Mouse (Mus musculus): ENCODE measurements around the gene Fryl.

DNA sequence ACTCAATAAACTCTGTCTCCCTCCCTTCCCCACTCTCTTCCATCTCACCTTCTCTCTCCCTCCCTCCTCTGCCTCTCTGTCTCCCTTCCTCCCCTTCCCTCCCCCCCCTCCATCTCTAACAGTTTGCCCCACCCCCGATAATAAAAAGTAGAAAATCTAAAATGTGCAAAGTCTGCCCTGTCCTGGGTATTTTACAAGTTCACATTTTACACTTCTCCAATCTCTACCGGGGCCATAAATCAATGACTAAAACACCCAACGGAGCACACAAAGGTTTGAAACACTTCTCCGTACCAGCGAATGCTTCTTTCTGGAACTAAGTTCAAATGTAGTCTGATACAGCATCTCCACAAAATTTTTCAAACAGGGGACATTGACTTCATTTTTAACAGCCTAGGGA lies 136.9 kb downstream of the Fryl start:
- TF ChIP-seq CTCF (IDR thresholded peaks at IDR 0.05; ENCODE audit: insufficient read depth, low read length), result no peak
- no peak for TF ChIP-seq POLR2A (IDR thresholded peaks at IDR 0.05; ENCODE audit: borderline replicate concordance, extremely low read depth, low read depth, low read length)
